Mouse (Mus musculus) cerebellum, adult 11 months (tissue): ENCODE results near the gene Ccdc115.
"Not testable (repeated sequence)": the region's sequence is repeated elsewhere in the genome, so short reads cannot be mapped to it uniquely, and the experiment has no call there.

ENCODE experiments used
- DNase-seq: peaks from one replicate; pipeline ENCODE4 v3.0.0; 2022

The Ccdc115 gene

GRCm38 (mm10) chr1:34438381-34439051 lies 956 bp downstream of the Ccdc115 start:
- no peak for DNase-seq

GRCm38 (mm10) chr1:34437366-34437765 lies 2.1 kb downstream of the Ccdc115 start:
- DNase-seq = not testable (repeated sequence)

- DNase-seq = no peak
Measured at GRCm38 (mm10) chr1:34436374-34436773, 3.1 kb downstream of the Ccdc115 start.

- no peak for DNase-seq
Measured at GRCm38 (mm10) chr1:34435371-34436120, 3.9 kb downstream of the Ccdc115 start.

- peak; percentile 93 for DNase-seq
Measured at GRCm38 (mm10) chr1:34434660-34435160, 4.8 kb downstream of the Ccdc115 start.

GRCm38 (mm10) chr1:34433891-34434521 lies 5.5 kb downstream of the Ccdc115 start:
- DNase-seq = no peak

- DNase-seq = peak; percentile 31
Measured at GRCm38 (mm10) chr1:34432776-34433481, 6.5 kb downstream of the Ccdc115 start.

- peak; percentile 36 for DNase-seq
Measured at GRCm38 (mm10) chr1:34432411-34432775, 7.1 kb downstream of the Ccdc115 start.

- no peak for DNase-seq
Measured at GRCm38 (mm10) chr1:34431431-34431830, 8.0 kb downstream of the Ccdc115 start.

- DNase-seq = no peak
Measured at GRCm38 (mm10) chr1:34430981-34431380, 8.5 kb downstream of the Ccdc115 start.

GRCm38 (mm10) chr1:34429281-34429680 lies 10.2 kb downstream of the Ccdc115 start:
- DNase-seq = no peak

- DNase-seq = no peak
Measured at GRCm38 (mm10) chr1:34428466-34428865, 11.0 kb downstream of the Ccdc115 start.

GRCm38 (mm10) chr1:34399182-34399953 lies 40.1 kb downstream of the Ccdc115 start:
- DNase-seq = no peak

- DNase-seq = no peak
Measured at GRCm38 (mm10) chr1:34396321-34396720, 43.2 kb downstream of the Ccdc115 start.

GRCm38 (mm10) chr1:34389234-34389891 lies 50.1 kb downstream of the Ccdc115 start:
- no peak for DNase-seq

GRCm38 (mm10) chr1:34388849-34389233 lies 50.6 kb downstream of the Ccdc115 start:
- no peak for DNase-seq

GRCm38 (mm10) chr1:34387346-34388327 lies 51.8 kb downstream of the Ccdc115 start:
- DNase-seq = peak; percentile 69
